Mouse (Mus musculus): Measurements from ENCODE around the gene Cflar. TPM values are rescaled to one million over a fixed set of nuclear protein-coding genes. Genes with fewer than 3 reads are reported as not detected.
A peak's percentile ranks its signal among the peaks of the same experiment; 100 is the strongest.

Gene Cflar
- polyA plus RNA-seq, 1 experiment from 2014 or later = 18.6 TPM

DNA sequence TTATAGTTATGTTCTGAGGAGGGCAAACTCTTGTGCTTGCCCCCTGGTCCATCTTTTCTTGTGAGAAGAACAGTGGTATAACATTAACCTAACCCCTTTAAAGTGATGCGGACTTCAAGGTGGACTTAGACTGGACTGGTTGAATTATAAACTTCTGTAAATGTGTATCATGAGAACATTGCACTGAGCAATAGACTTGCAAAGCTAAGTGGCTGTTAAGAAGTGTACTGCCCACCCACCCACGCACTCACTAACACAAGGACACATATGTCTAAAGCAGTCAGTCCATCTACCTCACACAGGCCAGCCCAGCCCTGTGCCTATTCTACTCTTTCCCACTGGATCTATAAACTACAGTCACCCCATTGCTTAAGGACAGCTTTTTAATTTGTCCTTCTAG is 22.3 kb downstream of the Cflar start:
- WGBS = 93% methylated on average over 2 of the region's 2 CpGs
- Histone ChIP-seq H3K36me3 (ENCODE audit: control insufficient read depth, insufficient read depth, low read length) (peaks cover 19% of the 10 kb centered on the region), H3K4me3 (ENCODE audit: low read depth, low read length) (no peak overlapping the region), H3K4me1 (replicated peaks; ENCODE audit: control insufficient read depth, insufficient read depth, low read length) (no peaks in the 10 kb centered on the region; the same call in 1 of the 2 replicates), H3K27me3 (replicated peaks; ENCODE audit: control insufficient read depth, insufficient read depth, low read length) (no peaks in the 10 kb centered on the region), H3K9me3 (ENCODE audit: control insufficient read depth, low read length) (no peaks in the 10 kb centered on the region), H3K4me2 (no peak overlapping the region), H3K27ac (ENCODE audit: low read depth, low read length) (no peak overlapping the region), H3K9ac (ENCODE audit: low read depth, low read length) (no peak overlapping the region)
- DNase-seq (ENCODE audit: low spot score) (no peak), ATAC-seq (replicated peaks; ENCODE audit: low FRiP score) (no peak)

DNA sequence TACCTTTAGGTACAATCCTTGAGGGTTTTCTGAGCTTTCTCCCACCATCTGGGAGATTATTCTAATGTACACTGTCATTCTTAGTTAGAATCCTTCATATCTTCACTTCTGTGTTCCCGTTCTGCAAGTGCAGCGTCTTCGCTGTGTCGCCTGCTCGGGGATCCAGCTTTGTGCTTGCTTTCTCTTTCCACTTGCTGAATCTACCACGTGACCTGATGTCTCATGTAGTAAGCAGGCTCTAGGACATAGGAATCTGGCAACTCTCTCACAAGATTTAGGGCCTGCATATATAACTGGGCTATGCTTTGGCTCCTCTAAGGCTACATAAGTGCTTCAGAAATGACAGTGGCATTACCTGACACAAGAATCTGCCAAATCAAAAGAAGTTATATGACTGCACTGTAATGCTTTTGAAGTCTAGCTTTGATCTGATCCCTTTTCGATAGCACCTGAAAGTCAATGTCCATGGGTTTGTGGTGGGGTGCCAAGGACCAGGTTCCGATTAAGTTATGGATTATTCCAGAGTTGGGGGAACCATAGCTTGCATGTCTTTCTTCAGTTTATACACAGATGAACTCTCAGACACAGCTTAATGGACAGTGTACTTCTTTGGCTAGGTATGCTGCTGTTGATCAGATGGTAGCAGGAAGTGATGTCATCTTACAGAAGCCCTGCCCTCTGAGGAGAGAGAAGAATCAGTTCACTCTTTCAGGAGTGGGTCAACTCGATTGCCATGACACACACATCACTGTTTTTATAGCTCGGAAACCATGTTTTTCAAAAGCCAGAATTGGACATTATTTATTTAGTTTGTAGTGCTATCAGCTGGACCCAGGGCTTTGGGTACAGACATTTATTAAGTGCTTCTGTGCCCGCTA is 23.0 kb downstream of the Cflar start:
- Histone ChIP-seq H3K4me1 (replicated peaks; ENCODE audit: control insufficient read depth, insufficient read depth, low read length) (no peaks in the 10 kb centered on the region; the same call in 1 of the 2 replicates), H3K4me2 (no peak overlapping the region), H3K4me3 (ENCODE audit: low read depth, low read length) (no peak overlapping the region), H3K36me3 (ENCODE audit: control insufficient read depth, insufficient read depth, low read length) (peaks cover 19% of the 10 kb centered on the region), H3K9me3 (ENCODE audit: control insufficient read depth, low read length) (no peaks in the 10 kb centered on the region), H3K27me3 (replicated peaks; ENCODE audit: control insufficient read depth, insufficient read depth, low read length) (no peaks in the 10 kb centered on the region), H3K9ac (ENCODE audit: low read depth, low read length) (no peak overlapping the region), H3K27ac (ENCODE audit: low read depth, low read length) (no peak overlapping the region)
- no peak for ATAC-seq (replicated peaks; ENCODE audit: low FRiP score)
- WGBS = 88% methylated on average over 11 of the region's 11 CpGs
- no peak for DNase-seq (ENCODE audit: low spot score)

DNA sequence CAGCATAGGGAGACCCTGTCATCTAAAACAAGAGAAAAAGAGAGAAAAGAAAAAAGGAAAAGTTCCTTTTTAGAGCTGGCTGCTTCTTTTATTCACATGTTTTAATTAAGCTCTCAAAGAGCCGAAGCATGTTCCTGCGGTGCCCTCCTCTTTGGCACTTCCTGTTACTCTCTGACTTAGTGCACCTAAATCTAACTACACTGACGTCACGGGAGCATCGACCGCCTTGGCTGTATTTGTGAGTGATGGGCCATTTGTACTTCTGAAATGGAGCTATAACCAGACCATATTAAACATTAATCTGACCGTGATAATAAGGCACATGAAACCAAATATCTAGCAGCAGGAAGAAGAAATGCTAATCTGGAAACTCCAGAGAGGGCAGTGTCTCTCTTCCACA is 24.7 kb downstream of the Cflar start:
- DNase-seq (ENCODE audit: low spot score) = no peak
- no peaks in the 10 kb centered on the region for H3K27me3 ChIP-seq (replicated peaks; ENCODE audit: control insufficient read depth, insufficient read depth, low read length)
- H3K36me3 ChIP-seq (ENCODE audit: control insufficient read depth, insufficient read depth, low read length) = peaks cover 22% of the 10 kb centered on the region
- no peak overlapping the region for H3K4me3 ChIP-seq (ENCODE audit: low read depth, low read length)
- no peak for ATAC-seq (replicated peaks; ENCODE audit: low FRiP score)
- H3K9ac ChIP-seq (ENCODE audit: low read depth, low read length) = no peak overlapping the region
- WGBS = 86% methylated on average over 7 of the region's 7 CpGs
- no peak overlapping the region for H3K27ac ChIP-seq (ENCODE audit: low read depth, low read length)
- no peak overlapping the region for H3K4me2 ChIP-seq
- H3K4me1 ChIP-seq (replicated peaks; ENCODE audit: control insufficient read depth, insufficient read depth, low read length) = no peaks in the 10 kb centered on the region; the same call in 1 of the 2 replicates
- H3K9me3 ChIP-seq (ENCODE audit: control insufficient read depth, low read length) = no peaks in the 10 kb centered on the region

DNA sequence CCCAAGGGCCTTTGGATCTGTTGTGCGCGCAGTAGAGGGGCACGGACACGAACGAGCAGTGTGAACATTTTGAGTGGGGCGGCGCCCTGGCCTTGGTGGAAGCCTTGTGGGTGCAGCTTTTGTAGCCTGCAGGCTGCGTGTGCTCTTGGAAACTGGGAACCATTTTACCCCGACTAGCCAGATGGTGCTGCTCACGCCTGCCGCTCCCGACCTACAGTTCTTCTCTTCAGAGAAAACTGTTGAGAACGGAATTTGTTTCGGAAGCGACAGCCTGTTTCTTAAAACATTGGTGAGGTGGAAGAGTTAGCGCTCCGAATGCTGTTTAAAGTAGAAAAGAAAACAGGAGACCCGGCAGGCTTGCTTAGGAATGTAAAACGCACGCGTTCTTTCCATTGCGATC is 25.7 kb downstream of the Cflar start:
- 95% methylated on average over 22 of the region's 22 CpGs for WGBS
- Histone ChIP-seq H3K4me3 (ENCODE audit: low read depth, low read length) (no peak overlapping the region), H3K4me1 (replicated peaks; ENCODE audit: control insufficient read depth, insufficient read depth, low read length) (no peaks in the 10 kb centered on the region; the same call in 1 of the 2 replicates), H3K9me3 (ENCODE audit: control insufficient read depth, low read length) (no peaks in the 10 kb centered on the region), H3K27ac (ENCODE audit: low read depth, low read length) (no peak overlapping the region), H3K4me2 (no peak overlapping the region), H3K36me3 (ENCODE audit: control insufficient read depth, insufficient read depth, low read length) (peaks cover 21% of the 10 kb centered on the region), H3K9ac (ENCODE audit: low read depth, low read length) (no peak overlapping the region), H3K27me3 (replicated peaks; ENCODE audit: control insufficient read depth, insufficient read depth, low read length) (no peaks in the 10 kb centered on the region)
- DNase-seq (ENCODE audit: low spot score) (no peak), ATAC-seq (replicated peaks; ENCODE audit: low FRiP score) (no peak)

DNA sequence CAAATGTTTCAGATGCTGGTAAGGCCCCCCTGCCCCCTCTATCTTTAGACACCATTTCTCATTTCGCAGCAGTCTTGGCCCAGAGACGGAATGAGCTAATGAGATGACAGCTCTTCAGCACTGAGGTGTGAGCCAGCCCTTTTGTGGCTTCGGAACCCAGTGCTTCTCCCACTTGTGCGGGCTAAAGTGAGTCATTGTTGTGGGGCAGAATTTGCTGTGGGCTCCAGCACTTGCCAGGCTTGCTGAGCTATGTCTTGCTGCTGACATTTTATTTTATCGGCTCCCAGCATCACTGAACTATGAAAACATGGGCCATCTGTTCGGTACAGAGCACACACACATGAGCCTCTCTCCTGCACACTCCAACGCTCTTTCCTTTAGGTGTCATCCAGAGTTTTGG is 28.2 kb downstream of the Cflar start:
- no peaks in the 10 kb centered on the region for H3K27me3 ChIP-seq (replicated peaks; ENCODE audit: control insufficient read depth, insufficient read depth, low read length)
- peaks cover 21% of the 10 kb centered on the region for H3K36me3 ChIP-seq (ENCODE audit: control insufficient read depth, insufficient read depth, low read length)
- no peak for ATAC-seq (replicated peaks; ENCODE audit: low FRiP score)
- H3K4me1 ChIP-seq (replicated peaks; ENCODE audit: control insufficient read depth, insufficient read depth, low read length) = peaks cover 6% of the 10 kb centered on the region
- H3K4me2 ChIP-seq = no peak overlapping the region
- H3K27ac ChIP-seq (ENCODE audit: low read depth, low read length) = no peak overlapping the region
- no peaks in the 10 kb centered on the region for H3K9me3 ChIP-seq (ENCODE audit: control insufficient read depth, low read length)
- DNase-seq (ENCODE audit: low spot score) = no peak
- WGBS = 89% methylated on average over 7 of the region's 7 CpGs
- H3K9ac ChIP-seq (ENCODE audit: low read depth, low read length) = no peak overlapping the region
- H3K4me3 ChIP-seq (ENCODE audit: low read depth, low read length) = no peak overlapping the region

DNA sequence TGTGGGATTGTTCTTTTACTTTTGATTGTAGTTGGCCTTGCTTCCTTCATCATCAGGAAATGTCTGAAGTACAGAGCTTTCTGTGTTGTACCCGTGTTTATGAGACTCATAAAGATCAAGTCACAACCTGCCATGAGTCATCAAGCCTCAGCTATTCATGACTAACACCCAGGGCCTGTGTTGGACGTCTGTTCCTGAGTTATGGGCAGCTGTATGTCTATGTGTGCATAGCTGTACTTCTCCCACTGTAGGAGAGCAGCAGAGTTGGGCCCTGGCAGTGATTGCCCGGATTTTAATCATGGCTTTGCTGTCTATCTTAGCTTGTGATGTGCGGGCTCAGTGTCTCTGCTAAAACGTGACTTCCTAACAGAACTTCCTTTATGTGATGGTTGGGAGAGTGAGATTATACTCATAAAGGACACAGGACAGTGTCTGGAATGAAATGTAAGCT is 31.3 kb downstream of the Cflar start:
- 51% methylated on average over 5 of the region's 5 CpGs for WGBS
- no peaks in the 10 kb centered on the region for H3K9me3 ChIP-seq (ENCODE audit: control insufficient read depth, low read length)
- H3K9ac ChIP-seq (ENCODE audit: low read depth, low read length) = no peak overlapping the region
- H3K4me2 ChIP-seq = peak overlapping the region; percentile 40
- H3K27me3 ChIP-seq (replicated peaks; ENCODE audit: control insufficient read depth, insufficient read depth, low read length) = no peaks in the 10 kb centered on the region
- H3K4me1 ChIP-seq (replicated peaks; ENCODE audit: control insufficient read depth, insufficient read depth, low read length) = peaks cover 6% of the 10 kb centered on the region
- no peak for DNase-seq (ENCODE audit: low spot score)
- peak; percentile 2; the same call in 1 of the 2 replicates for ATAC-seq (replicated peaks; ENCODE audit: low FRiP score)
- H3K36me3 ChIP-seq (ENCODE audit: control insufficient read depth, insufficient read depth, low read length) = peaks cover 32% of the 10 kb centered on the region
- H3K27ac ChIP-seq (ENCODE audit: low read depth, low read length) = peak overlapping the region; percentile 64; the same call in 1 of the 2 replicates
- no peak overlapping the region for H3K4me3 ChIP-seq (ENCODE audit: low read depth, low read length)

DNA sequence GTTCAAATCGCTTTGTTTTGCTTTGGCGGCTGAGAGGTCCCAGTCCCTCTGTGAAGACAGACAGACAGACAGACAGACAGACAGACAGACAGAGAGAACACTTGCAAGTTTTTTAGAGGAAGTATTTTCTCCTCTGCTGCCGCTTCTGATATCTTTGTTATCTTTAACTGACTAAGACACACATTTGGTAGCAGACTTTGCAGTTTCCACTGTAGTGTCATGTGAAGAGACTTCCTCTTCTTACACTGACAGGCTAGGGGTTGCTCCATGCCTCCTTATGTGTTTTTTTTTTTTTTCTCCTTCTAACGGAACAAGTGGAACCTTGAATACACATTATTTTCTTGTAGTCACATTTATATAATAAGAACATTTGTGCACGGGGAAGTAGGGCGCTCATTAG is 31.9 kb downstream of the Cflar start:
- peak overlapping the region; percentile 40 for H3K4me2 ChIP-seq
- WGBS = 49% methylated on average over 6 of the region's 6 CpGs
- H3K4me3 ChIP-seq (ENCODE audit: low read depth, low read length) = no peak overlapping the region
- no peaks in the 10 kb centered on the region for H3K9me3 ChIP-seq (ENCODE audit: control insufficient read depth, low read length)
- H3K4me1 ChIP-seq (replicated peaks; ENCODE audit: control insufficient read depth, insufficient read depth, low read length) = peaks cover 6% of the 10 kb centered on the region
- H3K27me3 ChIP-seq (replicated peaks; ENCODE audit: control insufficient read depth, insufficient read depth, low read length) = no peaks in the 10 kb centered on the region
- peak overlapping the region; percentile 74 for H3K27ac ChIP-seq (ENCODE audit: low read depth, low read length)
- ATAC-seq (replicated peaks; ENCODE audit: low FRiP score) (peak; percentile 76), DNase-seq (ENCODE audit: low spot score) (no peak)
- H3K36me3 ChIP-seq (ENCODE audit: control insufficient read depth, insufficient read depth, low read length) = peaks cover 36% of the 10 kb centered on the region
- no peak overlapping the region for H3K9ac ChIP-seq (ENCODE audit: low read depth, low read length)

DNA sequence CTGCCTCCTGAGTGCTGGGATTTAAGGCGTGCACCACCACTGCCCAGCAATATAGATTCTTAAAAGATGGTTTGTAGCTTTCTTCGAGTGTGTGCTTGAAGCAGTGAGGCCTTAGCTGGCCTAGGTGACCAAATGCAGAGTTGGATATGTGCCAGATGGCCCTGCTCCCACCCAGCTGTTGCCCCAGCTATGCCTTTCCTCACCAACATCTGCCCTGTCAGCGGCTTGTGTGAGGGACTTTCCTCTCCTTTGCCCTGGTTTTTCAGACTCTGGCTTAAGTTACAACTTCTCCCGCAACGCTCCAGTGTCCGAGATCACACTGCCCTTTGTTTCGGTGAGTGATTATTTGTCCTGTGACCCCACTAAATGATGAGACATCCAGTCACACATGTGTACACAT is 33.3 kb downstream of the Cflar start:
- H3K27ac ChIP-seq (ENCODE audit: low read depth, low read length) = no peak overlapping the region
- no peaks in the 10 kb centered on the region for H3K27me3 ChIP-seq (replicated peaks; ENCODE audit: control insufficient read depth, insufficient read depth, low read length)
- peaks cover 6% of the 10 kb centered on the region for H3K4me1 ChIP-seq (replicated peaks; ENCODE audit: control insufficient read depth, insufficient read depth, low read length)
- no peaks in the 10 kb centered on the region for H3K9me3 ChIP-seq (ENCODE audit: control insufficient read depth, low read length)
- H3K9ac ChIP-seq (ENCODE audit: low read depth, low read length) = no peak overlapping the region
- no peak overlapping the region for H3K4me2 ChIP-seq
- H3K36me3 ChIP-seq (ENCODE audit: control insufficient read depth, insufficient read depth, low read length) = peaks cover 45% of the 10 kb centered on the region
- no peak for DNase-seq (ENCODE audit: low spot score)
- 93% methylated on average over 7 of the region's 7 CpGs for WGBS
- no peak for ATAC-seq (replicated peaks; ENCODE audit: low FRiP score)
- no peak overlapping the region for H3K4me3 ChIP-seq (ENCODE audit: low read depth, low read length)

DNA sequence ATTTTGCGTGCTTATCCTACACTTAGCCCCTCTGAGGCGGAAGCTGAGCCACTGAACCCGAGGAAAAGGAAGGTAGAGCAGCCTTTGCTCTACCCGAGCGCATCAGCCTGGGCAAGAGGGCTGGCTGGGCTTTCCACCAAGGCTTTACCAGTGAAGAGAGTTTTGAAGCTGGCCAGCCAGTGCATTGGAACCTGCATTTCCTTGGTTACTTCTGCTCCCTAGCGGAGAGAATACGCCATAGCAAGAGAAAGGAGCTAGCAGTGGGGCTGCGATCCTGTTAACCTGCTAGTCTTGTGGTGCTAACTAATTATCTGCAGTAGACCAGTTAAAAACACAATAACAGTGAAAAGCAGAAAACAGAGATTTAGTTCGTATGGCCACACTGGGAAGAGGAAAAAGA is 35.6 kb downstream of the Cflar start:
- Histone ChIP-seq H3K9ac (ENCODE audit: low read depth, low read length) (no peak overlapping the region), H3K27me3 (replicated peaks; ENCODE audit: control insufficient read depth, insufficient read depth, low read length) (no peaks in the 10 kb centered on the region), H3K4me2 (no peak overlapping the region), H3K27ac (ENCODE audit: low read depth, low read length) (no peak overlapping the region), H3K4me1 (replicated peaks; ENCODE audit: control insufficient read depth, insufficient read depth, low read length) (peaks cover 6% of the 10 kb centered on the region), H3K36me3 (ENCODE audit: control insufficient read depth, insufficient read depth, low read length) (peaks cover 37% of the 10 kb centered on the region), H3K9me3 (ENCODE audit: control insufficient read depth, low read length) (no peaks in the 10 kb centered on the region), H3K4me3 (ENCODE audit: low read depth, low read length) (no peak overlapping the region)
- no peak for DNase-seq (ENCODE audit: low spot score)
- ATAC-seq (replicated peaks; ENCODE audit: low FRiP score) = no peak
- WGBS = 74% methylated on average over 9 of the region's 9 CpGs

Data from liver, embryonic 11.5 days (tissue).